Mouse (Mus musculus): ENCODE results near the gene Dnm2.

- TF ChIP-seq POLR2A (IDR thresholded peaks at IDR 0.05; ENCODE audit: borderline replicate concordance, extremely low read depth, insufficient read depth, insufficient read length, poor library complexity, severe bottlenecking) (no peak), CTCF (IDR thresholded peaks at IDR 0.05; ENCODE audit: borderline replicate concordance, extremely low read depth, insufficient read depth, insufficient read length) (no peak)
Observed at GRCm38 (mm10) chr9:21451391-21451790, 26.7 kb downstream of the Dnm2 start.

Measured in brain, embryonic 14.5 days (tissue).